Mouse (Mus musculus) ES-E14 (cell line): Measurements from ENCODE around the gene Gm3448.
"Not testable (repeated sequence)": the region's sequence is repeated elsewhere in the genome, so short reads cannot be mapped to it uniquely, and the experiment has no call there.

Experiments used
- CHD2 ChIP-seq: IDR thresholded peaks from 2 replicates; pipeline ENCODE4 v1.6.1; 2014; ENCODE audit warnings: mild to moderate bottlenecking, low read depth, low read length, inconsistent platforms
- HCFC1 ChIP-seq: IDR thresholded peaks from 2 replicates; pipeline ENCODE4 v1.6.1; 2012; ENCODE audit warnings: low read length, inconsistent platforms, borderline replicate concordance; ENCODE audit not compliant: insufficient read depth
- MAFK ChIP-seq: IDR thresholded peaks from 2 replicates; pipeline ENCODE4 v1.6.1; 2014; ENCODE audit warnings: mild to moderate bottlenecking, low read depth, low read length, inconsistent platforms; ENCODE audit not compliant: insufficient read depth
- ZC3H11A ChIP-seq: IDR thresholded peaks from 2 replicates; pipeline ENCODE4 v1.6.1; 2012; ENCODE audit warnings: low read depth, mild to moderate bottlenecking, inconsistent platforms, low read length, borderline replicate concordance
- ZNF384 ChIP-seq: IDR thresholded peaks from 2 replicates; pipeline ENCODE4 v1.6.1; 2012; ENCODE audit warnings: low read depth, low read length, inconsistent platforms

DNA sequence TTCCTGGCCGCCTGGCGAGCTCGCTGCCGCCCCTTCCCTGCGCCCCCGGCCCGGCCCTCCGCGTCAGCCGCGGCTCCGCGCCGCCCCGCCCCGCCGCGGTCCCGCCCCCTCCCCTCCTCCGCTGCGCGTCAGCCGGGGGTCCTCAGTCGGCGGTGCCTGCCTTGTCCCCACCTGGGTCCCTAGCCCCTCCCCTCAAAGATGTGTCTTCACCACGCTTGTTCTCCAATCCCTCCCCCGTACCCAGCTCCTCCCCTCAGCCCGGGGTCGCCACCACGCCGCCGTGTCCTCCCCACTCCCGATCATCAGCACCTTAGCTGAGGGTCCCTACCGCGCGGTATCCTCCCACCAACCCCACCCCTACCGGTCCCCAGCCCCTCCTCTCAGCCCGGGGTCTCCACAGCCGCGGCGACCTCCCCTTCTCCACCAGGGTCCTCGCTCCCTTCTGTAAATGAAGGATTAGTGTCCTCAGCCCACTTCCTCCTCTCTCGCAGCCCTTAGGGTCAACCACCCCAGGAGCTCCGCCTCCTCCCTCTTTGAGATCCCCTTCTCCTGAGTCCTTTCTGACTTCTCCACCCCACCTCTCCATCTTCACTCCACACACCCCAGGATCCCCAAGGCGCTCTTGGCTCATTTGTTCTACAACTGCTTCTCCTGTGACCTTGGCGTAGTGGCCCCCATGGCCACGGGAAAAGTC is 48.1 kb downstream of the Gm3448 start:
- TF ChIP-seq ZNF384, HCFC1, ZC3H11A, CHD2, MAFK: not testable (repeated sequence)
